Mouse (Mus musculus) left cerebral cortex, adult 9 months (tissue): ENCODE measurements around the gene Ssxb5.
"Not testable (repeated sequence)": the region's sequence is repeated elsewhere in the genome, so short reads cannot be mapped to it uniquely, and the experiment has no call there.

Experiments
- DNase-seq, 2 experiments: peaks; one replicate each; pipeline ENCODE4 v3.0.0; 2022; ENCODE audit warnings: low spot score in 2 of 2

The Ssxb5 gene

GRCm38 (mm10) chrX:8803391-8803790 lies at the start of gene Ssxb5:
Gene Ssxb5, plus strand, starts transcription at chrX:8803691.
- DNase-seq = not testable (repeated sequence)

GRCm38 (mm10) chrX:8832043-8832442 lies 28.6 kb downstream of the Ssxb5 start:
- peak in 1 of 2 experiments; percentile 65 for DNase-seq

GRCm38 (mm10) chrX:8843694-8844093 lies 40.2 kb downstream of the Ssxb5 start, which contains the start of gene Gm6592:
Gene Gm6592, plus strand, starts transcription at chrX:8843994.
- no peak for DNase-seq

GRCm38 (mm10) chrX:8852486-8852885 lies 49.0 kb downstream of the Ssxb5 start:
- DNase-seq = no peak
